Mouse (Mus musculus) MN1 (cell line): ENCODE measurements around the gene Adamts17.

Source experiments
- DNase-seq: peaks from one replicate; pipeline ENCODE4 v3.0.0-alpha.2; 2016; ENCODE audit warnings: low spot score

The Adamts17 gene

DNA sequence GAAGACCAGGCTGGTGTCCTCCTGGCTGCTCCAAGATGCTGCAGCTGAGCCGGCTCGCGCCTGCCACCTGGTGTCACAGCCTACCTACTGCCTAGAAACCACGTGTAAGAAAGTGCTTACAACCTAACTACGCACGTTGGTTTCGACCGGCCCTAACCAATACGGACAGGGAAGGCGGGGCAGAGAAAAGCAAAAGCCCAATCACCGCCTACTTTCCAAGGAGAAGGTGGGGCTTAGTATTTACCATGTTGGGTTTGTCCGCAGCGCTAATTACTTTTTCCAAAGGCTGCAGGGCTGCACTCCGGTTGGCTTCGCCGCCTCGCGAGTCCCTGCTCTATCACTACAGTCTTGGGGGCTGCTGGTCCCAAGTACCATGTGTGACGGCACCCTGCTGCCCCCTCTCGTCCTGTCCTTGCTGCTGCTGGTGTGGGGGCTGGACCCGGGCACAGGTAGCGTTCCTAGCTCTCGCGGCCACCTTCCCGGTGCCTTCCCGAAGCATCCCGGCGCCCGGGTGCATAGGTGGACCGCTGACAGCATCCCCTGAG lies at the start of gene Adamts17:
Adamts17 (plus strand) TSS at position 273 of the 545 bp plus-strand sequence.
- DNase-seq, result peak; percentile 96

DNA sequence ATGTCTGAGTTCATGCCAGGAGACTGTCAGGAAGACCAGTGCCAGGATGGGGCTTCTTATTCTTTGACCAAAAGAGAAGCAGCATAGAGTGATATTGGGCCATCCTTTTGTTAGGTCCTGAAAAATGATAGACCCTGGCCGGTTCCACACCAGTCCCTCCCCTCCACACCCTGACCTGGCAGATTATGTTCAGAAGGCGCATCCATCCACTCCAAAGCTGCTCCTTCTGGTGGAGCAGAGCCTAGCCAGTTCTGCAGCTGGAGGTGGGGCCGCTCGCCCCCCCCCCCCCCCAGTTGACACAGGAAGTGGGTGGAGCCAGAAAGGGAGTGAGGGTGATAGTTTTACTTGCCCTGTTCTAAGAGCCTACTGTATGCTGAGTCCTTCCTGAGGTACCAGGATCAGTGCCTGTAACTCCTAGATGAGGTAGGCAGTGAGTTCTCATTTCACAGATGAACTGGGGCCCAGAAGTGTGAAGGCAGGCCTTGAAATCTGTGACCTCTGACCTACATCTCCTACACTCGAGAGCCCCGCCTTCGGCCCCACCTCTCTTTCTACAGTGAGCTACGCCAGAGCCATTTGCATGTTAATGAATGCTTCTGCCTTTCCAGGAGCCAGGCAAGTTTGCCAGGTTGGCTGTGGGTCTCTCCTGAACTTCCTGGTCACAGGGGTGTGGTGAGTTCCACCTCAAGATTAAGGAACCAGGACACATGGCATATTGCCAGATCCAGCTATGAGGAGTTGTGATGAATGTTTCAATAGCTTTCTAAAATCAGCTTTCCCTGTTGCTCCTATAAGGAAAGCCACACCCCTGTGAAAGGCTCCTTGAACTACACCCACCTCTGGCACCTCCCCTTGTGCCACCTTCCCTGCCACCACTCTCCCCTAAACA lies 49.4 kb upstream of the Adamts17 start:
- DNase-seq, result peak; percentile 13

DNA sequence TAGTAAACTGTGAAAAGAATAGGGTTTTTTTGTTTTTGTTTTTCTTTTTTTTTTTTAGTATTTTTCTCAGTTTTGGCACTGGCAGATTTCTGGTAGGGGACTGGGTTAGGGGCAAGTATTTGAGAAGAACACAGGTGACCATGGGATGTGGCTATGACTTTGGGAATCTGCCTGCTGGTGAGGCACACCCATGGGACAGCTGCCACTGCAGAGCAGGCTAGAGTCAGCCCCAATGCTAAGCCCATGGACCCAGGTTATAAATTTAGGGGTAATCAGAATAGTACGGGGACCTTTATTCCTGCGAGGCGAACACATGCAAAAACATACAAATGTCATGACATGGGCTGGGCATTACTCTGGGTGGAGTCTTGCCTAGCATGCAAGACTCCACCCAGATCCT lies 48.5 kb upstream of the Adamts17 start:
- no peak for DNase-seq

DNA sequence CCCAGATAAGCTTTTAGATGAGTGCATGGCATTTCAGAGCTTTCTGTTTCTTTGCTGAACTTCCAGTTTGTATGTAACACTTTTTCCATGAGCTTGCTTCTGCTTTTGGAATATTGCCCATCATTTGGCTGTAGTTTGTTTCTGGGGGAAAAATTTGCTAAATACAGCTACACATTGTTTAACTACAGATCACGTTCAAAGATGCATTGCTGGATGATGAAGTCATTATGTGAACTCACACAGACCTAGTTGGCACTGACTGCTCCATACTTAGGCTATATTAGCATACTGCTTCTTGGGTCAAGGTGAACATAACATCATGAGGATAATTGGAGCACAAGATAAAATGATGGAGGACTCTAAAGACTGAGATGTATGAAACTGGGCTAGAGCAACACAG lies 42.6 kb upstream of the Adamts17 start:
- no peak for DNase-seq

DNA sequence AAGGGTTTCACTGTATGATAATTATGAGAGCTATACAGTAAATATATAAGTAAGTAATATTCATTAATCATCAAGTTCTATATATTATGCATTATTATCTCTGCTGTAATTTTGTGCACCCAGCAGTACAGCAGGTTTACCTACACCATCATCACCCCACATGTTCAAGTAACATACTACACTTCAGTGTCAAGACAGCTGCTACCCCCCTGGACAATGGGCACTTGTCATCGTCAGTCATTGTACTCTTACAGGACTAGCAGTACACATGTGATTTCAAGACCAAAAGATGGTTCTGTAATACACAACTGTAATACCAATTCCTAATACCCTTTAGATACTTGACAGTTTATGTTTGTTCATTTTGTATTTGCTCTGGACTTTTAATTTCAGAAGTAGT lies 42.2 kb upstream of the Adamts17 start:
- no peak for DNase-seq

DNA sequence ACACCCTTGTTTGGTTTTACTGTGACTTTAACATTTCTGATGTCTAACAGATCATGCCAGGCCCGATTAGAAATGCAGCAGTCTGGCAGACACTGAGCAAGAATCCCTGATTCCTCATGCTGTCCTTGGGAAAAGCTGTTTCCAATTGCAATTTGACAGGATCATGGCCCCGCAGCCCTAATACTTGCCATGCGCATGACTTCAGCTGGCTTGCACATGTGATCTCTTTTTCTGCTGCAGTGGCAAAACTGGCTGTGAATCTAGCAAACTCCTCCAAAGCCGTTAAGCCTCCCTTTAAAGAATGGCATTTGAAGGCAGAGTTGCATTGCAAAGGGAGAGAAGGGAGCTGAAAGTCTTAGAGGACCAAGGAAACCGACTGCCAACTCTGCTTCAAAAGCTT lies 40.7 kb upstream of the Adamts17 start:
- DNase-seq, result no peak

DNA sequence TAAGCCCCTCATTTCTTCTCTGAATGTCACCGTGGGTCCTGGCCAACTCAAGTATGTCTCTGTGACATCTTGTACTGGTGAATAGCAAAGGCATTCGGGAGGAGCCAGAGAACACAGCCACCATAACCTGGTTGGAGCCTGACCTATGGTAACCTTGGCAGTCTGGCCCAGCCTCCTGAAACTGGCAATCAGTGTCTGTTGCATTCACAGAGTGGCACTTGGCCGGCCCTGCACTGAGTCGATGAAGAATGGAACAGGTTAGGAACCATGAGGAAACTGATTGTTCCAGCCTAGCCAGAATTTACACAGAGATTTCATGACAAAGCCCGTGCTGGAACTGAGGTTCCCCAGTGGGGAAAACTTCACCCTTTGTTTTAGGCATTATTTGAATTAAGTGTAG lies 38.8 kb upstream of the Adamts17 start:
- no peak for DNase-seq

DNA sequence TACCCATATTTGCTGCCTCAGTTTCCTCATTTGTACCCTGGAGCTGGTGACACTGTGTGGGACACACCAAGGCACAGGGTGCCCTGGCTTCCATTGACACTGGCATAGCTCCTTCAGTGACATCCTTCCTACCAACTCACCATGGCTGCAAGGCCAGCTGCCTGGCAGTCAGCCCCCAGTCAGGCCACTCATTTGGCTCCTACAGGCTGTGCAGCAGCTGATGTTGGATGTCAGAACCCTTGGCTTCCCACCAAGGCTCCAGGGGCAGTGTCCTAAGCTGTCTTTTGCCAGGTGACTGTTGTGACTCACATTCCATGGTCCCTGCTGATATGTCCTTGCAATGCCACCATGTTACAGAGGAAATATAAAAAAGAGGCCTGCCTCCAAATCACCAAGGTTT lies 37.8 kb upstream of the Adamts17 start:
- no peak for DNase-seq

DNA sequence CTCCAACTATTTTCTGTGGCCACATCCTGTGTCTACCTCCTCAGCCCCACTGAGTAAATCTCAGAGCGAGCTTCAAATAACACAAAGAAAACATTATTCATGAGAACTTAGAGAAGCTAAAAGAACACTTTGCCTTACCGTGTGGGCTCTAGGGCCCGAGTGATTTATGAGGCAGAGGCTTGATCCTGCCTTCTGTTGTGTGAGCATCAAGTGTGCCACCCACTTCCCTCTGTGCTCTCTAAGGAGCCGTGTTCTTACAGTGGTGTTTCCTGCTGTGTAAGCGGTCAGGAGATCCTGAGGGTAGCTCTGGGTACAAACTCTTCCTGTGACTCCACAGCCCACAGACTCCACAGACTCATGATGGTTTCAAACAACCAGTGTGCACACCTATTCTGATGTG lies 35.7 kb upstream of the Adamts17 start:
- no peak for DNase-seq

DNA sequence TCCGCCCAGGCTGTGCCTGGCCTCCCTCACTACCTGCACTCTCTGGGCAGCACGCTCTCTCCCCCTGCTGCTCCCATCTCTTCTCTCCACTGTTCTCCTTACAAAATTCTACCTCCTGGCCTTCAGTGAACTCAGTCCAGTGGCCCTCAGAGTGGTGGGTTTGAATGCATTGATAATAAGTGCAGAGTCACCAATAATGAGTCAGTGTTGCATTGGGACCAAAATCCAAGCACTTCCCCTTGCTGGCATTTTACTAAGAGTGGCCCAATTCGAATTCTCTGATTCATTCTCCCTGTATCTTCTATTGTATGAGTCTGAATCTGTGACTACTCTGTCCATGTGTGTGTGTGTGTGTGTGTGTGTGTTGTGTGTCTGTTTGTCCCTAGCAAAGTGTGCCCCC lies 32.7 kb upstream of the Adamts17 start:
- no peak for DNase-seq

DNA sequence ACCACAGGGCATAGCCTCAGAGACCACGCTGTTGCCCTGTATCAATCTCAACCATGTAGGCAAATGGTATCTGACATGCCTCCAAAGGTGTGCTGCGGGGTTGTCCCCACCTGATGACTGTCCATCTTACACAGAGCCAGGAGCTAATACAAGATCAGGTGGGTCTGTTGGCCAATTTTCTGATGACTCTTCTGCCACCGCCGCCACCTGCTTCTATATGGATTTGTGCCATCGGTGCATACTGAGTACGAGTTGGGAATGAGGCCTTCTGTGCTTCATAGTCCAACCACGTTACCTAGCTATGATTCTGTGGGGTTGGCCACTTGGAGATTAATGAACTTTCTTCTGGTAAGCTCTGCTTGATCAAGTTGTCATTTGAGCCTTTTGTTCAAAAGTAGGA lies 29.1 kb upstream of the Adamts17 start:
- DNase-seq, result no peak

DNA sequence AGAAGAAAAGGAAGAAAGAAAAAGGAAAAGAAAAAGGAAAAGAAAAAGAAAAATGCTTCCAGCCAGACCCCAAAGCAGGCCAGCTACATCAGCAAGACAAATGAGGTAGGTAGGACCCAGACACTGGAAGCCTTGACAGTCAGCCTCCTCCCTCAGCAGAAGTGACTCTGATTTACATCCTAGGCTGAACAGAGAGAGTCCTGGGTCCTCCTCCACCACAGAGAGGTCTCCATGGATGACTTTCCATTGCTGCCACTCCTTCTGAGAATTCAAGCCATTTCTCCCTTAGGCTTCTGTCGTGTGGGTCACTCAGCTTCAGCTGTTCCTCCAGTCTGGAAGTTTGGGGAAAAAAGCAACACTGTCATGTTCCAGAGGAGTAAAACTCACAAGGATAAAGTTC lies 28.2 kb upstream of the Adamts17 start:
- DNase-seq, result no peak

DNA sequence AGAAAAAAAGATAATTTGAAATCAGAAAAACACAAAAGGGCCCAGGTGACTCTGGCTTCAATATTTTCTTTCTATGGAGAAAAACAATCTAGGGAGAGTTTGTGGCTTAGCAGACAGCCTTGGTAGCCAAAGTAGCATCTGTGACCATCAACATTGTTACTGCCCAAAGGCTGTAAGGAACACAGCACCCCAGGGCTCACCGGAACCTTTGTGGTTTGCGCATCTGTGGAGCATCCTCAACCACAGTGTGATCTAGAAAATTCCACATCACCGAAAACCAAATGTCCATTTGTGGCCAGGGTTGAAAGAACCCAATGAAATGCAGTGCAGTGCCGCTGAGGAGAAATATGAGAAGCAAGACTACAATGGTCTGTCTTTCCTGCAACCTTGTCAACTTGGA lies 27.2 kb upstream of the Adamts17 start:
- no peak for DNase-seq

DNA sequence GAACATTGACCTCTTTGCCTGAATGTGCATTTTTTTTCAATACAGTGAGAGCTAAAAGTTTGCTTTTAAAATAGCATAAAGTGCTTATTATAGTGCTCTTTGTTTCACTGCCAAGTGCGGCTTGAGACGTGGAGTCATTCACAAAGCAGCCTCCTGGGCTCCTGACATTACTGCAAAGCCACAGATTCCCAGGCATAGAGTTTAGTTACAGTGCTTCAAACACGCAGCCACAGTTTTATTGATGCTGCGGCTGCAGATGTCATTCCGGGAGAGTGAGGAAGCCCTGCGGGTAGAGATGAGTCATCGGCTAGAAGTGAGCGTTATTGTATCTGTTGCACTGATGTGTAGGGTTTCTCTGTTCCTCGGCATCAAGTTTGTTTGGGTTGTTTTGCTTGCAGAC lies 26.8 kb upstream of the Adamts17 start:
- DNase-seq, result peak; percentile 37

DNA sequence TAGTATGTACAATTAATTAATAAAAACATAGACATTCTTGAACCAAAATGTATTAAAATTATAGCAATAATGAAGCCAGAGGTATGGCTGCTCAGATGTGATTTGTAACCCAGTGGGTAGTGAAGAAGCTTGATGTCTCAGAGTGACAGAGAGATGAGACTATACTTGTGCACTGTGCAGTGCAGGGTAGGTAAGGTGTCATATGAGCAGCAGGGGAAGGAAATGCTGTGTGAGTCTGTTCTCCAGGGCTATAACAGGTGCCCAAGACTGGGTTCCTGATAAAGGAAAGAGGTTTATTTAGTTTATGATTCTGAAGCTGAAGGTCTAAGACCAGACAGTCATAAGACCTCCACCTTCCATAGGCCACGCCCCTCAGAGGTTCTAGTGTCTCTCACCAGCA lies 26.4 kb upstream of the Adamts17 start:
- no peak for DNase-seq

DNA sequence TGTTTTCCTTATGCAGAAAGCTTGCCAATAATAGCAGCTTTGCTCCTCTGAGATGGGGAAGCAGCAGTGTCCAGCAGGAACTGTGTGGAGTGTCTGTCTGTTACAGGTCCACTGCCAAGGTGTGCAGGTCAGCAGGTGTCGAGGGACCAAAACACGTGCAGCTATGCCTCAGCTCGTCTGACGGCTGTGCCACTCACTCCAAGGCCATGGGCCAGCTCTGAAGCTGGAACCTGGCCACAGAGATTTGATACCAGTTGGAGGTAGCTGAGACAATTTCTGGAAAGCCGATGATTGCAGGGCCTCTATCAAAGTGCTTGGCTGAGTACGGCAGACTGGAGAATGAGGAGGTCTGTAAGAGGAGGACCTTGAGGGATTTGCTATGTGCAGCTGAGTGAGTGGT lies 24.0 kb upstream of the Adamts17 start:
- DNase-seq, result no peak

DNA sequence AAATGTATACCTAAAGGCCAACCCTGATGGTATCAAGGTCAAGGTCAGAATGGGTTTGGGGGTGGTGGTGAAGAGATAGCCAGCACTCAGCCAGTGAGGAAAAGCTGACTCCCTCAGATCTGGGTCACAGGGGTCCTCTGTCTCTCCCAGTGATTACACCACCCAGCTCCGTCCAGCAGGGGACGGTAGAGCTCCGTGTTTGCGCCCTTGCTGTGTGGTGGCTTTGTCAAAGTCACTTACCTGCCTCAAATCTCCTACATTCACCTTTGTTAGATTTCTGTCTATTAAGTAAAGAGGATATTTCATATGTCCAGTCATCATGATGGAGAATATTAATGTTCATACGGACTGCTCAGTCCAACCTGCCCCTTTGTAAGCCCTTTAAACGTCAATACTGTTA lies 19.5 kb upstream of the Adamts17 start:
- no peak for DNase-seq

DNA sequence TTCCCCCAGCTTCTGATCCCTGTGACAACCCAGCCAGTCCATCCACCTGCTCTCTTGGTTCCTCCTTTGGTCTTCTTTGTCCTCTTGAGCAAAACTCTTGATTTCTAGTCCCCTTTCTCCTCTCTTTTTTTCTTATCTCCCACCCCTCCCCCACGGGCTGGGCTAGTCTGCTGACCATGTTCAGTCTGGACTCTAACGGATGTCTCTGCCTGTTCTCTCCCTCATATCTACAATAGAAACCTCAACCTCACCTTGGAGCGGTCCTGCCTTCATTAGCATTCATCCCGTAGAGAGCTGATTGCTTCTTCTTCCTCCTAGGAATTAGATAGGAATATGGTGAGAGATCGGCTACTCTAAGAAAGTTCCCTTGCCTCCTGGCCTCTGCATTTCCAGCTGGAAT lies 8.7 kb upstream of the Adamts17 start:
- DNase-seq, result no peak

DNA sequence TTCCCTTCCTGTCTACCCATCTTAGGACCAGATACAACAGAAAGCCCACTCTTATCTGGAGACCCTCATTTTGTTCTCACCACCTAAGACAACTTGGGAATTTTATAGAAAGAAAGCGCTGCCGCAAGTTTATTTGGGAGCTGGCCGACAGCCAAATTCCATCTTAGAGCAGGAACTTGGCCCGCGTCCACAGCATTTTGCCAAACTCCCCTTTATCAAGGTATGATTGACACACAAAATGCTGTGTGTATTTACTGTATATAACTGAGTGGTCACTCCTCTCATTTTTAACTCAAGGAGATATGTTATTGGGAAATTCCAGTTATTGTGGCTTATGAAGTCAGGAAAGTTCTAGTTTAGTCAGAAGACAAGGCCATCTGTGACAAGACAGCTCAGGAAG lies 8.2 kb upstream of the Adamts17 start:
- no peak for DNase-seq

DNA sequence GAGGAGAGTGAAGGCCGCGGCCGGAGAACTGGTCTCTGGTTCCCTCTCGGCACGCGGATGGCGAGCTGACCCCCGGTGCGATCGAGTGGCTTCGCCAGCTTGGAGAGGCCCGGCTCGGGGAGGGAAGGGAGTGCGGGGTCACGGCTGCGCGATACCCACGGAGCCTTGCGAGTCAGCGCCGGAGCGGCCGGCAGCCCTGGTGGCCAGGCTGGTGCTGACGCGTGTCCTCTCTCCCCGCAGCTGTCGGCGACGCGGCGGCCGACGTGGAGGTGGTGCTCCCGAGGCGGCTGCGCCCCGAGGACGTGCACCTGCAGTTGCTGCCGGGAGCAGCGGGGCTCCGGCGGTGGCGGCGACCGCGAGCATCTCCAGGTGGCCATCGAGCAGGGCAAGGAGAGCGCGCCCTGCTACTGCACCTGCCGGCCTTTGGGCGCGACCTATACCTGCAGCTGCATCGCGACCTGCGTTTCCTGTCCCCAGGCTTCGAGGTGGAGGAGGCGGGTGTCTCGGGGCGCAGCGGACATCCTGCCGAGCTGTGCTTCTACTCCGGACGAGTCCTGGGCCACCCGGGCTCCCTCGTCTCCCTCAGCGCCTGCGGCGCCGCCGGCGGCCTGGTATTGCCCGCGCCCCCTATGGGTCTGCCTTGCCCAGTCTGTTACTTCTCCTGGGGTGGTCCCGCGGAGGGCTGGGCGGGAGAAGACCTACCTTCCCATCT lies 629 bp downstream of the Adamts17 start:
- peak; percentile 57 for DNase-seq

DNA sequence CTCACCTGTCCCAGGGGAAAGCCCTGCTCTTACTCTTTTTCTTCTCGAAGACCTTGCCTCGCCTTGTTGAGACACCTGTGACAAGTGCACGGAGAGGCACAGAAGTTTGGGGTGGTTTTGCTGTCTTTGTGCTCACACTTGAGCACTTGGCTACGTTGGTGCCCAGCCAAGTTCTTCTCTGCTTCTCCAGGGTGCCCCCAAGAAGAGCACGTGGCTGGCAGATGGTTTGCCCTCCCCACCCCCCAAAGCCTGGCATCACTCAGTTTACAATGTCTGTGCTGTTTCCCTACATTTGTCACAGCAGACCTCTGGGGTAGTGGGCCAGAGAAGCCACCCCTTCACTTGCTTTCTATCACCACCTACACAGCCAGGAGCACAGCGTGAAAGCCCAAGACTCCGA lies 1.6 kb downstream of the Adamts17 start:
- no peak for DNase-seq

DNA sequence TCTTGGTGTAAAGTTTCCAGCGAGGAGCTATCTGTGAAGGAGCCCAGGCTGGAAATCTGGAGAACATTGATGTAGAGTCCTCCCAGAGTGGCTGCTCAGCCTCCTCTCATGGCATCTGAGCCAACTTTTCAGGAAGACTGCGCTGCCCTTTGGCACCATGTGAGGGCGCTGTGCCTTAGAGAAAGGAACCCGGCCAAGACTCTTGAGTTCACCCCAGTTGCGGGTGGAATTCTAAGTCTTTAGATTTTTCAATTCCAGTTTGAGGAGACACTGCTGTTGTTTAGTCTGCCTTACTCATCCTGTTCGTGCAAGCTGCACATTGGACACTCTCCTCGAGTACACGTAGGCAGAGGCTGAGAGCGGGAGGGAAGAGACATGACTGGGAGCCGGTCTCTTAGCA lies 2.5 kb downstream of the Adamts17 start:
- DNase-seq, result peak; percentile 46

DNA sequence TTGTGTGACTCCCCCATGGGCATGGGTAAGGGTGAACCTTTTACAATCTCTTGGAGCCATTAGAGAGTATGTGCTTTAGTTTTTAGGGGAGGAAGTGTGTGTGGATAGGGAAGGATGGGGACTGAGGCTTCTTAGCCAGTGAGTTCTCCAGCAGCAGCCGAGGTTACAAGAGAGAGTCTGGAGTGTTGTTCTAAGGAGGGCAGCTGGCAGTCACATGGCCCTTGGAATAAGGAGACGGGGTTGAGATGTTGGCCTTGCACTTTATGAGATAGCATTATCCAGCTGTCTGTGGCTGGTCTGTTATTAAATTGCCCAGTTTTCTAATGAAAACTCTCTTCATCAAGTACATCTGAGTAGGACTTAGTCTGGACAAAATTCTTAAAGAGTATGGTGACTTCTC lies 4.3 kb downstream of the Adamts17 start:
- DNase-seq, result no peak
